Mouse (Mus musculus) midbrain, embryonic 13.5 days (tissue): ENCODE measurements around the gene Mgat1. TPM values are rescaled to one million over a fixed set of nuclear protein-coding genes. Genes with fewer than 3 reads are reported as not detected.

ENCODE experiments used
- ATAC-seq: fragments of 200-750 bp; cut with Nextera tagmentation; 2 replicates; pipeline ENCODE4 v1.8.0; 2017; ENCODE audit warnings: mild to moderate bottlenecking, moderate TSS enrichment, moderate library complexity
- H3K27ac ChIP-seq: fragments of 300-500 bp; sonication (generic); 2 replicates; pipeline ENCODE4 v1.5.1; 2015; ENCODE audit warnings: inconsistent platforms, mild to moderate bottlenecking, moderate library complexity
- H3K27me3 ChIP-seq: fragments of 300-500 bp; sonication (generic); 2 replicates; pipeline ENCODE4 v1.6.1; 2015; ENCODE audit warnings: mild to moderate bottlenecking, inconsistent platforms
- H3K36me3 ChIP-seq: fragments of 300-500 bp; sonication (generic); 2 replicates; pipeline ENCODE4 v1.6.1; 2015; ENCODE audit warnings: mild to moderate bottlenecking, inconsistent platforms
- H3K4me1 ChIP-seq: fragments of 300-500 bp; sonication (generic); replicated peaks from 2 replicates; pipeline ENCODE4 v1.6.1; 2015; ENCODE audit warnings: inconsistent platforms
- H3K4me2 ChIP-seq: fragments of 300-500 bp; sonication (generic); replicated peaks from 2 replicates; pipeline ENCODE4 v1.6.1; 2015; ENCODE audit warnings: moderate library complexity, mild to moderate bottlenecking, inconsistent platforms
- H3K4me3 ChIP-seq: fragments of 300-500 bp; sonication (generic); replicated peaks from 2 replicates; pipeline ENCODE4 v1.5.1; 2015; ENCODE audit warnings: mild to moderate bottlenecking, inconsistent platforms
- H3K9ac ChIP-seq: fragments of 300-500 bp; sonication (generic); replicated peaks from 2 replicates; pipeline ENCODE4 v1.6.1; 2015; ENCODE audit warnings: mild to moderate bottlenecking, inconsistent platforms
- H3K9me3 ChIP-seq: fragments of 300-500 bp; sonication (generic); 2 replicates; pipeline ENCODE4 v1.6.1; 2016; ENCODE audit warnings: mild to moderate bottlenecking, inconsistent platforms
- WGBS: fragments of 180-500 bp; shearing (Covaris S2); methylation state at CpG from one replicate; pipeline ENCODE4 v1.1.7; 2015; 5-methylcytosine and 5-hydroxymethylcytosine counted together
- polyA plus RNA-seq: library from polyadenylated mRNA; unstranded; fragments of >200 nt; fragmentation: Nextera tagmentation; extraction: Ambion mirVana; gene quantifications from 2 replicates; pipeline ENCODE4 v1.2.1, GENCODE M21; 2015

Gene Mgat1
- polyA plus RNA-seq, 1 experiment from 2014 or later, result 32.1 TPM

DNA sequence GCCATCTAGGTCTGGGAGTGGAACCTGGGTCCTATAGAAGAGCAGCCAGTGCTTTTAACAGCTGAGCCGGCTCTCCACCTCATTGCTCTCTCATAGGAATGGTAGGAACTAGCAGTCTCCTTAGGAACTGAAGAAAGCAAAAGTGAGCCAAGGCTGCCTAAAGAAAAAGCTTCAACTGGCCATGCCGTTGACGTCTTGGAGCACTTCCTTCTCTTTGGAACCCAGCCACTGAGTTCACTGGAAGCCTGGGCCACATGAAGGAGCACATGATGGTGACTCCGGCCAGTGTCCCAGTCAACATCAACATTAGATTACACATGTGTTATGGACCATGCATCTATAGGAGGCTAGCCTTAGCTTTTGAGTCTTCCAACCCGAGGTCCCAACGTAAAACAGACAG, 9.0 kb downstream of the Mgat1 start:
- Histone ChIP-seq H3K9ac (no peak overlapping the region), H3K4me1 (peaks cover 35% of the 10 kb centered on the region), H3K4me2 (no peak overlapping the region), H3K27me3 (no peaks in the 10 kb centered on the region), H3K4me3 (no peak overlapping the region), H3K27ac (no peak overlapping the region), H3K36me3 (peaks cover 16% of the 10 kb centered on the region), H3K9me3 (no peaks in the 10 kb centered on the region)
- ATAC-seq, result no peak
- WGBS, result 93% methylated on average over 6 of the region's 6 CpGs

DNA sequence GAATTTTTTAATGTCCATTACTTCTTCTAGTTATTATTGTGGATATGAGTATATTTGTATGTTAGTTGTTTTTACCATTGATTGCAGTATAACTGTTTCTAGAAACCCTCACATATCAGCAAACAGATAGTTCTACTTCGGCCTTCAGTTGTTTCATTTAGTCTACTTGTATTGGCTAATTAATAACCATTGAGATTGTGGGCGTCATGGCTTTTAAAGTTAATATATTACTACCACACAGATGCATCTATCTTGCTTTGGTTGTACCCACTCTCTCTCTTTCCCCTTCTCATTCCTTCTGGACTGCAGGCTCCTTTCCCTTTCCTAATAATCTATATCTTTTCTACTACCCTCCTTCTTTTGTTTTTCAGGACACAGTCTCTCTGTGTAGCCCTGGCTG, 15.3 kb downstream of the Mgat1 start:
- no peak for ATAC-seq
- H3K4me3 ChIP-seq, result no peak overlapping the region
- H3K9ac ChIP-seq, result no peak overlapping the region
- H3K27ac ChIP-seq, result no peak overlapping the region
- no peaks in the 10 kb centered on the region for H3K4me1 ChIP-seq
- H3K4me2 ChIP-seq, result no peak overlapping the region
- no peaks in the 10 kb centered on the region for H3K27me3 ChIP-seq
- 96% methylated on average over 2 of the region's 2 CpGs for whole genome bisulfite sequencing
- no peaks in the 10 kb centered on the region for H3K9me3 ChIP-seq
- H3K36me3 ChIP-seq, result peaks cover 32% of the 10 kb centered on the region

- peaks cover 27% of the 10 kb centered on the region for H3K36me3 ChIP-seq
- WGBS, result 81% methylated on average over 1 of the region's 1 CpGs
- H3K27ac ChIP-seq, result no peak overlapping the region
- H3K27me3 ChIP-seq, result no peaks in the 10 kb centered on the region
- no peak for ATAC-seq
- H3K4me3 ChIP-seq, result no peak overlapping the region
- H3K4me2 ChIP-seq, result no peak overlapping the region
- no peaks in the 10 kb centered on the region for H3K9me3 ChIP-seq
- H3K9ac ChIP-seq, result no peak overlapping the region
- no peaks in the 10 kb centered on the region for H3K4me1 ChIP-seq
These were observed 15.8 kb downstream of the Mgat1 start for GRCm38 (mm10) chr11:49259829-49260228.

GRCm38 (mm10) chr11:49260598-49261312, 16.8 kb downstream of the Mgat1 start:
- 97% methylated on average over 21 of the region's 21 CpGs for WGBS
- H3K4me2 ChIP-seq, result no peak overlapping the region
- H3K27me3 ChIP-seq, result no peaks in the 10 kb centered on the region
- no peak overlapping the region for H3K4me3 ChIP-seq
- no peak for ATAC-seq
- H3K9me3 ChIP-seq, result no peaks in the 10 kb centered on the region
- no peaks in the 10 kb centered on the region for H3K4me1 ChIP-seq
- peaks cover 26% of the 10 kb centered on the region for H3K36me3 ChIP-seq
- H3K9ac ChIP-seq, result no peak overlapping the region
- no peak overlapping the region for H3K27ac ChIP-seq

DNA sequence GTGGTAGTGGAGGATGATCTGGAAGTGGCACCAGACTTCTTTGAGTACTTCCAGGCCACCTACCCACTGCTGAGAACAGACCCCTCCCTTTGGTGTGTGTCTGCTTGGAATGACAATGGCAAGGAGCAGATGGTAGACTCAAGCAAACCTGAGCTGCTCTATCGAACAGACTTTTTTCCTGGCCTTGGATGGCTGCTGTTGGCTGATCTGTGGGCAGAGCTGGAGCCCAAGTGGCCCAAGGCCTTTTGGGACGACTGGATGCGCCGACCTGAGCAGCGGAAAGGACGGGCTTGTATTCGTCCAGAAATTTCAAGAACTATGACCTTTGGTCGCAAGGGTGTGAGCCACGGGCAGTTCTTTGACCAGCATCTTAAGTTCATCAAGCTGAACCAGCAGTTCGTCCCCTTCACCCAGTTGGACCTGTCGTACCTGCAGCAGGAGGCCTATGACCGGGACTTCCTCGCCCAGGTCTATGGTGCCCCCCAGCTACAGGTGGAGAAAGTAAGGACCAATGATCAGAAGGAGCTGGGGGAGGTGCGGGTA, 17.4 kb downstream of the Mgat1 start:
- peak; percentile 29; the same call in 1 of the 2 replicates for ATAC-seq
- Histone ChIP-seq H3K27ac (no peak overlapping the region), H3K4me1 (no peaks in the 10 kb centered on the region), H3K27me3 (no peaks in the 10 kb centered on the region), H3K9ac (no peak overlapping the region), H3K4me2 (no peak overlapping the region), H3K36me3 (peaks cover 26% of the 10 kb centered on the region), H3K9me3 (no peaks in the 10 kb centered on the region), H3K4me3 (no peak overlapping the region)
- WGBS, result 94% methylated on average over 14 of the region's 14 CpGs

DNA sequence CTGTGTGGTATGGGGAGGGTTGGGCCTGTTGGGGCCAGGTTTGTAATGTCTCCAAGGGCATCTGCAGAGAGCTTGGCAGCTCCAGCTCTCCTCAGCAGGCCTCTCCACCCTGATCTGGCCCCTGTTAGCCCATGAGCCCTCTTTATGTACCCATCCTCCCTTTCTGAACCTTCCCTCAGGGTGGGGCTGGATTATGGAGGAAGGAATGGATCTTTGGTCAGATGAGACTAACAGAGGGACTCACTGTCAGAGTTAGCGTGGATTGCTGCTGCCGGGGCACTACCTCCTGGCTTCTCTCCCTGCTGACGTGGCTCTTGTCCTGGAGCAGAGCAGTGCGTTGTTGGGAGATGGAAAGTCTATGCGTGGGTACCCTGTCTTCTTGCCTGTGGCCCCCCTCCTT, 18.3 kb downstream of the Mgat1 start:
- no peak overlapping the region for H3K4me2 ChIP-seq
- no peaks in the 10 kb centered on the region for H3K4me1 ChIP-seq
- no peaks in the 10 kb centered on the region for H3K9me3 ChIP-seq
- H3K4me3 ChIP-seq, result no peak overlapping the region
- H3K36me3 ChIP-seq, result peaks cover 26% of the 10 kb centered on the region
- 94% methylated on average over 5 of the region's 5 CpGs for WGBS
- ATAC-seq, result 0 out of 2 replicates have a peak, but pooled peaks have one; percentile 29
- H3K27ac ChIP-seq, result no peak overlapping the region
- H3K9ac ChIP-seq, result no peak overlapping the region
- H3K27me3 ChIP-seq, result no peaks in the 10 kb centered on the region

GRCm38 (mm10) chr11:49263149-49263548, 19.2 kb downstream of the Mgat1 start:
- H3K36me3 ChIP-seq, result peaks cover 26% of the 10 kb centered on the region
- no peak overlapping the region for H3K4me2 ChIP-seq
- no peak overlapping the region for H3K9ac ChIP-seq
- no peaks in the 10 kb centered on the region for H3K4me1 ChIP-seq
- H3K27ac ChIP-seq, result no peak overlapping the region
- no peaks in the 10 kb centered on the region for H3K27me3 ChIP-seq
- no peaks in the 10 kb centered on the region for H3K9me3 ChIP-seq
- ATAC-seq, result no peak
- WGBS, result 97% methylated on average over 6 of the region's 6 CpGs
- H3K4me3 ChIP-seq, result no peak overlapping the region

- Histone ChIP-seq H3K4me1 (no peaks in the 10 kb centered on the region), H3K27me3 (no peaks in the 10 kb centered on the region), H3K27ac (no peak overlapping the region), H3K36me3 (peaks cover 26% of the 10 kb centered on the region), H3K4me3 (no peak overlapping the region), H3K9ac (no peak overlapping the region), H3K4me2 (no peak overlapping the region), H3K9me3 (no peaks in the 10 kb centered on the region)
- ATAC-seq, result no peak
- 82% methylated on average over 7 of the region's 7 CpGs for WGBS
These were observed 20.1 kb downstream of the Mgat1 start for GRCm38 (mm10) chr11:49264081-49264480.

DNA sequence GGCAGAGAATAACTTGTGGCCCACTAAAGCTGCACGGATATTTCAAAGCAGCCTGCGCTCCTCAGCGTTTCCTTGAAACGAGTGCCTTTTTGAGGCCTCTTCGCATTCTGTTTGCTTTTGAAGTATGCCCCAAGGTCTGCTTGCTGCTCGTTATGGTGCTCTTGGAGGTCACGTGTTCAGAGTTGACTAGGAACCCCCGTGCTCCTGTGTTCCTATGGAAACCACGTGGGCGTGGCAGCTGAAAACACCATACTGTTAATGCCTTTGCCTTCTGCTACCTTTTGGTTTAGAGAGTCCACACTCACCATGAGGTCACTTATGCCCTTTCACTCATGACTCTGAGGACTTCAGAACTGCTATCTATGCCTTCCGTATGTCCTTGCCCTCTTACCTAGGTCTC, 20.6 kb downstream of the Mgat1 start:
- Histone ChIP-seq H3K27me3 (no peaks in the 10 kb centered on the region), H3K4me3 (no peak overlapping the region), H3K9ac (no peak overlapping the region), H3K4me1 (no peaks in the 10 kb centered on the region), H3K9me3 (no peaks in the 10 kb centered on the region), H3K4me2 (no peak overlapping the region), H3K36me3 (peaks cover 26% of the 10 kb centered on the region), H3K27ac (no peak overlapping the region)
- no peak for ATAC-seq
- WGBS, result 79% methylated on average over 11 of the region's 11 CpGs

- Histone ChIP-seq H3K9ac (no peak overlapping the region), H3K4me3 (no peak overlapping the region), H3K27ac (no peak overlapping the region), H3K27me3 (no peaks in the 10 kb centered on the region), H3K4me2 (no peak overlapping the region), H3K36me3 (peaks cover 26% of the 10 kb centered on the region), H3K9me3 (no peaks in the 10 kb centered on the region), H3K4me1 (no peaks in the 10 kb centered on the region)
- ATAC-seq, result no peak
- WGBS, result 84% methylated on average over 8 of the region's 8 CpGs
These were observed 21.1 kb downstream of the Mgat1 start for GRCm38 (mm10) chr11:49265101-49265500.

DNA sequence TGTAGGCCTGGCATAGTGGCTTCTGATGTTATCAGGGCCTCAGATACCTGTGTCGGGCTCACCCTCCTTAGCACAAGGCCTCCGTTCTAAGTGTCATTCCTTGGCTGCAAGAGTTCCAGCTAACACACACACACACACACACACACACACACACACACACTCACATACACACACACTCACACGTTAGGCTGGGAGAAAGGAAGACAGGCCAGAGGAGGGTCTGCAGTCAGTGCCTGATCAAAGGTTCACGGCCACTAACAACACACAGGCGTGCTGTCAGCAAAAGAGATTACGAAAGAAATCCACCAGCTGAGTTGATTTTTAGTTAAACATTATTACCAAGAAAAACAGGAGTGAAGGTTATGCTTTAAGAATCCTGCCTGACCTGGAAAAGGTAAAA, 22.7 kb downstream of the Mgat1 start:
- H3K27me3 ChIP-seq, result no peaks in the 10 kb centered on the region
- H3K9ac ChIP-seq, result no peak overlapping the region
- 90% methylated on average over 6 of the region's 6 CpGs for WGBS
- ATAC-seq, result no peak
- H3K4me1 ChIP-seq, result no peaks in the 10 kb centered on the region
- H3K36me3 ChIP-seq, result peaks cover 13% of the 10 kb centered on the region
- no peaks in the 10 kb centered on the region for H3K9me3 ChIP-seq
- H3K27ac ChIP-seq, result no peak overlapping the region
- no peak overlapping the region for H3K4me2 ChIP-seq
- no peak overlapping the region for H3K4me3 ChIP-seq

GRCm38 (mm10) chr11:49267316-49267715, 23.3 kb downstream of the Mgat1 start:
- H3K9ac ChIP-seq, result no peak overlapping the region
- H3K4me1 ChIP-seq, result no peaks in the 10 kb centered on the region
- ATAC-seq, result no peak
- H3K4me3 ChIP-seq, result no peak overlapping the region
- H3K4me2 ChIP-seq, result no peak overlapping the region
- no peak overlapping the region for H3K27ac ChIP-seq
- no peaks in the 10 kb centered on the region for H3K9me3 ChIP-seq
- H3K27me3 ChIP-seq, result no peaks in the 10 kb centered on the region
- H3K36me3 ChIP-seq, result peaks cover 7% of the 10 kb centered on the region
- WGBS, result 91% methylated on average over 10 of the region's 10 CpGs
